Mouse (Mus musculus): ENCODE data around the gene Zswim1. TPM values are rescaled to one million over a fixed set of nuclear protein-coding genes. Genes with fewer than 3 reads are reported as not detected.

Gene Zswim1
- polyA plus RNA-seq, 1 experiment = 13.3 TPM

GRCm38 (mm10) chr2:164821060-164821459 is 1.4 kb upstream of the Zswim1 start:
- Histone ChIP-seq H3K4me2 (ENCODE audit: low read depth) (no peak overlapping the region), H3K79me2 (ENCODE audit: control insufficient read depth, insufficient read depth) (peaks cover 15% of the 10 kb centered on the region), H3K36me3 (ENCODE audit: control insufficient read depth, insufficient read depth) (no peaks in the 10 kb centered on the region), H3K27me3 (ENCODE audit: control insufficient read depth, insufficient read depth, insufficient read length) (no peaks in the 10 kb centered on the region), H3K4me3 (no peak overlapping the region), H3ac (ENCODE audit: control insufficient read depth, insufficient read length) (no peak overlapping the region)
- no peak for TF ChIP-seq MAX (IDR thresholded peaks at IDR 0.05; ENCODE audit: low read depth)

GRCm38 (mm10) chr2:164823181-164823585 is 697 bp downstream of the Zswim1 start:
- no peak for TF ChIP-seq E2F4 (IDR thresholded peaks at IDR 0.05; ENCODE audit: insufficient read depth)
- TF ChIP-seq TCF12 (IDR thresholded peaks at IDR 0.05; ENCODE audit: insufficient read depth, poor library complexity, severe bottlenecking) = no peak
- TF ChIP-seq REST (IDR thresholded peaks at IDR 0.05; ENCODE audit: insufficient read depth, insufficient read length) = no peak
- Histone ChIP-seq H3K4me3 (peak overlapping the region; percentile 74), H3K79me2 (ENCODE audit: control insufficient read depth, insufficient read depth) (peaks cover 15% of the 10 kb centered on the region), H3K4me2 (ENCODE audit: low read depth) (peak overlapping the region; percentile 76), H3ac (ENCODE audit: control insufficient read depth, insufficient read length) (no peak overlapping the region), H3K36me3 (ENCODE audit: control insufficient read depth, insufficient read depth) (peaks cover 5% of the 10 kb centered on the region), H3K27me3 (ENCODE audit: control insufficient read depth, insufficient read depth, insufficient read length) (no peaks in the 10 kb centered on the region)

DNA sequence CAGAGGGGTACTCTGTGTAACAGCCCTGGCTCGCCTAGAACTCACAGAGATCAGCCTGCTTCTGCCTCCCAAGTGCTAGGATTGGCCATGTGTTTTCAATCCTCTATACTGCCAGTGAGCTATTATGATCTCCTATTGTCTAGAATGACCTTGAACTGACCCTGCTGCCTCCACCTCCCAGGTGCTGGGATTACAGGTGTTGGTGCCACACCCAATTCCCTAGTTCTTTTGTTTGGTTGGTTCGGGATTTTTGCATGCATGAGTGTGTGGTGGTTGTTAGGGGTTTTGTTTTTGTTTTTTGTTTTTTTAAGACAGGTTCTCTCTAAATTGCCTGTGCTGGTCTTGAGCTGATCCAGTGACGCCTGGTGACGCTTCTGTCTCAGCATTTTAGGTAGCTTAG is 1.5 kb downstream of the Zswim1 start:
- Histone ChIP-seq H3K27me3 (ENCODE audit: control insufficient read depth, insufficient read depth, insufficient read length) (no peaks in the 10 kb centered on the region), H3K36me3 (ENCODE audit: control insufficient read depth, insufficient read depth) (peaks cover 5% of the 10 kb centered on the region), H3K4me3 (peak overlapping the region; percentile 74), H3ac (ENCODE audit: control insufficient read depth, insufficient read length) (no peak overlapping the region), H3K4me2 (ENCODE audit: low read depth) (peak overlapping the region; percentile 76), H3K79me2 (ENCODE audit: control insufficient read depth, insufficient read depth) (peaks cover 15% of the 10 kb centered on the region)
- TF ChIP-seq SRF (IDR thresholded peaks at IDR 0.05; ENCODE audit: control insufficient read depth, insufficient read length, low read depth) (no peak), MAX (IDR thresholded peaks at IDR 0.05; ENCODE audit: low read depth) (no peak), MYOD1 (IDR thresholded peaks at IDR 0.05; ENCODE audit: control insufficient read depth in 1 of 3, insufficient read length in 2 of 3, low read depth in 2 of 3) (no peak), USF1 (IDR thresholded peaks at IDR 0.05; ENCODE audit: low read depth) (no peak), TCF3 (IDR thresholded peaks at IDR 0.05; ENCODE audit: insufficient read length, low read depth) (no peak), MYOG (IDR thresholded peaks at IDR 0.05; ENCODE audit: control insufficient read depth in 1 of 3, insufficient read depth in 1 of 3, insufficient read length in 2 of 3, low read depth in 2 of 3) (no peak), TCF12 (IDR thresholded peaks at IDR 0.05; ENCODE audit: insufficient read depth, poor library complexity, severe bottlenecking) (no peak), REST (IDR thresholded peaks at IDR 0.05; ENCODE audit: insufficient read depth, insufficient read length) (no peak), CEBPB (IDR thresholded peaks at IDR 0.05; ENCODE audit: insufficient read depth, poor library complexity, severe bottlenecking) (no peak), POLR2AphosphoS2 (IDR thresholded peaks at IDR 0.05; ENCODE audit: insufficient read length, low read depth) (no peak), POLR2A (IDR thresholded peaks at IDR 0.05; ENCODE audit: insufficient read length, low read depth) (no peak), E2F4 (IDR thresholded peaks at IDR 0.05; ENCODE audit: insufficient read depth) (no peak)

DNA sequence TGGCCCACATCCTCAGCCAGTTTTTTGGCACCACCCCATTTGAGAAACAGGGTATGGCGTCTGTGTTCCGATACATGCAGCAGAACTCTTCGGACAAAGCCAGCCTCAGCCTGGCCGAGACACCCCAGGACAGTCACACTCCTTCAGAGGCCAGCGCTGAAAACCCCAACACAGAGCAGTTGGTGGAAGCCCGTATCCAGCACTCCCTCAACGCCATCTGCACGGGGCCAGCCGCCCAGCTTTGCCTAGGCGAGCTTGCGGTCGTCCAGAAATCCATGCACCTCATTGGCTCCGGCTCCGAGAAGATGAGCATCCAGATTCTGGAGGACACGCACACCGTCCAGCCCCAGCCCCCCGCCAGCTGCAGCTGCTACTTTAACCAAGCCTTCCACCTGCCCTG is 3.0 kb downstream of the Zswim1 start:
- TF ChIP-seq POLR2AphosphoS2 (IDR thresholded peaks at IDR 0.05; ENCODE audit: insufficient read length, low read depth) (peak; percentile 2), TCF3 (IDR thresholded peaks at IDR 0.05; ENCODE audit: insufficient read length, low read depth) (no peak)

DNA sequence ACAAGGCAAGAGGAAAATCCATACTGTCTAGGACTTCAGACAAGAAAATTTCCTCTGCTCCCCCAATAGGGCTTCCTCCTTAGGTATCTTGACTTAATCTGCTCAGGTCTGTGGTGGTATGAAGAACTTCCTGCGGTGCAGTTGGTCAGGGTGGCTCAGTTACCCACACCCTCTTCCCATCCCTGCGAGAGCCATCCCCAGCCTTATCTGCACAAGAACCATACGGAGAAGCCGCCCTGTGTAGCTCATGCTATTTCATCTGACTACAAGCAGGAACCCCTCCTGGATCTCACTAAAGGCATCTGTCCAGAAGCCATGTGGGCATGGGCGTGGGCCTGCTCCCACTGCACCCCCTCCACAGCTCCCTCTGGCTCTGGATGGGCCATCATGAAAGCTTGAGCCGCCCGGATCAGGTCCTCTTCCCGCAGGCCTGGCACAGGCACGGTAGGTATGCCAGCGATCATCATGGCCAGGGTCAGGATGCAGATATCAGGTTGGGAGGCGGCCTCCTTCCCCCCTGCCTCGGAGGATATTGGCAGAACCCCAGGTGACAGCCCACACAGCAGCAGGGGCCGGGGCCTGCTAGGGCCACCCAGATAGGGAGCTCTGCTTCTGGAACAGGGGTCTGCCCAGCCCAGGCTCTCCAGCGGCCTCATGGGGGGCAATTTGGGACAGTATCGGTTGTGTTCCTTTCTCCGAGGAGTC is 4.8 kb downstream of the Zswim1 start:
- Histone ChIP-seq H3K27me3 (ENCODE audit: control insufficient read depth, insufficient read depth, insufficient read length) (no peaks in the 10 kb centered on the region), H3K4me3 (no peak overlapping the region), H3K36me3 (ENCODE audit: control insufficient read depth, insufficient read depth) (peaks cover 5% of the 10 kb centered on the region), H3K4me2 (ENCODE audit: low read depth) (no peak overlapping the region), H3ac (ENCODE audit: control insufficient read depth, insufficient read length) (no peak overlapping the region), H3K79me2 (ENCODE audit: control insufficient read depth, insufficient read depth) (peaks cover 15% of the 10 kb centered on the region)
- TF ChIP-seq TCF3 (IDR thresholded peaks at IDR 0.05; ENCODE audit: insufficient read length, low read depth) = no peak
- no peak for TF ChIP-seq POLR2AphosphoS2 (IDR thresholded peaks at IDR 0.05; ENCODE audit: insufficient read length, low read depth)
- TF ChIP-seq POLR2A (IDR thresholded peaks at IDR 0.05; ENCODE audit: insufficient read length, low read depth) = no peak
- TF ChIP-seq SRF (IDR thresholded peaks at IDR 0.05; ENCODE audit: control insufficient read depth, insufficient read length, low read depth) = no peak
- TF ChIP-seq CEBPB (IDR thresholded peaks at IDR 0.05; ENCODE audit: insufficient read depth, poor library complexity, severe bottlenecking) = no peak
- no peak for TF ChIP-seq MAX (IDR thresholded peaks at IDR 0.05; ENCODE audit: low read depth)
- TF ChIP-seq REST (IDR thresholded peaks at IDR 0.05; ENCODE audit: insufficient read depth, insufficient read length) = no peak
- TF ChIP-seq USF1 (IDR thresholded peaks at IDR 0.05; ENCODE audit: low read depth) = no peak
- no peak for TF ChIP-seq TCF12 (IDR thresholded peaks at IDR 0.05; ENCODE audit: insufficient read depth, poor library complexity, severe bottlenecking)
- no peak for TF ChIP-seq MYOD1 (IDR thresholded peaks at IDR 0.05; ENCODE audit: control insufficient read depth in 1 of 3, insufficient read length in 2 of 3, low read depth in 2 of 3)
- no peak for TF ChIP-seq MYOG (IDR thresholded peaks at IDR 0.05; ENCODE audit: control insufficient read depth in 1 of 3, insufficient read depth in 1 of 3, insufficient read length in 2 of 3, low read depth in 2 of 3)
- no peak for TF ChIP-seq E2F4 (IDR thresholded peaks at IDR 0.05; ENCODE audit: insufficient read depth)

More for the DNA sequence above, 3.0 kb downstream of the Zswim1 start:
- Histone ChIP-seq H3K27me3 (ENCODE audit: control insufficient read depth, insufficient read depth, insufficient read length) (no peaks in the 10 kb centered on the region), H3K4me2 (ENCODE audit: low read depth) (no peak overlapping the region), H3K4me3 (no peak overlapping the region), H3K79me2 (ENCODE audit: control insufficient read depth, insufficient read depth) (peaks cover 15% of the 10 kb centered on the region), H3K36me3 (ENCODE audit: control insufficient read depth, insufficient read depth) (peaks cover 5% of the 10 kb centered on the region), H3ac (ENCODE audit: control insufficient read depth, insufficient read length) (no peak overlapping the region)
